Mouse (Mus musculus) urinary bladder, postnatal 10 days (tissue): ENCODE data around the gene Ccnd3.

Experiments
- DNase-seq: peaks from one replicate; pipeline ENCODE4 v3.0.0; 2022; ENCODE audit warnings: low spot score

Ccnd3 gene

GRCm38 (mm10) chr17:47504941-47505346, at the start of gene Ccnd3:
Gene Ccnd3 (plus strand): TSS chr17:47505051.
- DNase-seq: no peak

- DNase-seq: no peak
Measured at GRCm38 (mm10) chr17:47458310-47458709, 46.5 kb upstream of the Ccnd3 start.

- no peak for DNase-seq
Measured at GRCm38 (mm10) chr17:47458936-47459335, 45.9 kb upstream of the Ccnd3 start.

GRCm38 (mm10) chr17:47459341-47459919, 45.4 kb upstream of the Ccnd3 start:
- no peak for DNase-seq

GRCm38 (mm10) chr17:47461688-47462087, 43.2 kb upstream of the Ccnd3 start:
- no peak for DNase-seq

- no peak for DNase-seq
Measured at GRCm38 (mm10) chr17:47462209-47462608, 42.6 kb upstream of the Ccnd3 start.

- DNase-seq: no peak
Measured at GRCm38 (mm10) chr17:47462728-47463388, 42.0 kb upstream of the Ccnd3 start.

GRCm38 (mm10) chr17:47464248-47464965, 40.4 kb upstream of the Ccnd3 start:
- DNase-seq: no peak

- no peak for DNase-seq
Measured at GRCm38 (mm10) chr17:47465016-47465415, 39.8 kb upstream of the Ccnd3 start.

GRCm38 (mm10) chr17:47466284-47466683, 38.6 kb upstream of the Ccnd3 start:
- DNase-seq: no peak

- no peak for DNase-seq
Measured at GRCm38 (mm10) chr17:47467659-47468058, 37.2 kb upstream of the Ccnd3 start.

GRCm38 (mm10) chr17:47468063-47468462, 36.8 kb upstream of the Ccnd3 start:
- DNase-seq: no peak

- no peak for DNase-seq
Measured at GRCm38 (mm10) chr17:47468466-47468865, 36.4 kb upstream of the Ccnd3 start.

- no peak for DNase-seq
Measured at GRCm38 (mm10) chr17:47469642-47470041, 35.2 kb upstream of the Ccnd3 start.

GRCm38 (mm10) chr17:47470121-47470520, 34.7 kb upstream of the Ccnd3 start:
- no peak for DNase-seq

GRCm38 (mm10) chr17:47470686-47471085, 34.2 kb upstream of the Ccnd3 start:
- no peak for DNase-seq

- no peak for DNase-seq
Measured at GRCm38 (mm10) chr17:47472435-47473350, 32.2 kb upstream of the Ccnd3 start.

- DNase-seq: no peak
Measured at GRCm38 (mm10) chr17:47473434-47473974, 31.3 kb upstream of the Ccnd3 start.

- DNase-seq: no peak
Measured at GRCm38 (mm10) chr17:47474250-47474649, 30.6 kb upstream of the Ccnd3 start.

GRCm38 (mm10) chr17:47475181-47475580, 29.7 kb upstream of the Ccnd3 start:
- no peak for DNase-seq

GRCm38 (mm10) chr17:47475714-47476113, 29.1 kb upstream of the Ccnd3 start:
- no peak for DNase-seq

GRCm38 (mm10) chr17:47479887-47480286, 25.0 kb upstream of the Ccnd3 start:
- DNase-seq: no peak
